Mouse (Mus musculus) megakaryocyte, embryonic 14.5 days (primary cell): ENCODE measurements around the gene Tex2. TPM values are rescaled to one million over a fixed set of nuclear protein-coding genes. Genes with fewer than 3 reads are reported as not detected.

Experiments used
- H3K27me3 ChIP-seq: replicated peaks from 2 replicates; pipeline ENCODE3; 2012; ENCODE audit warnings: inconsistent platforms
- H3K36me3 ChIP-seq: replicated peaks from 2 replicates; pipeline ENCODE3; 2012; ENCODE audit warnings: low read length, inconsistent platforms, mixed read lengths
- H3K4me1 ChIP-seq: 2 replicates; pipeline ENCODE4 v1.6.1; 2012; ENCODE audit warnings: inconsistent platforms
- H3K4me3 ChIP-seq: replicated peaks from 2 replicates; pipeline ENCODE3; 2012; ENCODE audit warnings: moderate library complexity, mild to moderate bottlenecking, inconsistent platforms
- H3K9me3 ChIP-seq: 2 replicates; pipeline ENCODE4 v1.6.1; 2012; ENCODE audit warnings: inconsistent platforms
- FLI1 ChIP-seq: IDR thresholded peaks from 2 replicates; pipeline ENCODE4 v1.6.1; 2012; ENCODE audit warnings: low read length, inconsistent platforms, mixed read lengths
- GATA1 ChIP-seq: IDR thresholded peaks from 3 replicates; pipeline ENCODE4 v1.6.1; 2012; ENCODE audit warnings: mixed read lengths, low read length, inconsistent platforms, borderline replicate concordance
- polyA plus RNA-seq: library from polyadenylated mRNA; stranded (reverse); fragments of >175 nt; gene quantifications from 2 replicates; pipeline ENCODE4 v1.2.3, GENCODE M21; 2012; ENCODE audit warnings: low replicate concordance; ENCODE audit not compliant: insufficient read depth

Tex2 gene
- polyA plus RNA-seq, 1 experiment: 7.4 TPM

- Histone ChIP-seq H3K4me1 (peaks cover 90% of the 10 kb centered on the region), H3K36me3 (peaks cover 5% of the 10 kb centered on the region), H3K27me3 (no peaks in the 10 kb centered on the region), H3K4me3 (no peak overlapping the region), H3K9me3 (no peaks in the 10 kb centered on the region)
- TF ChIP-seq GATA1 (no peak), FLI1 (no peak)
Measured at GRCm38 (mm10) chr11:106464681-106465544, 148.3 kb downstream of the Tex2 start.

GRCm38 (mm10) chr11:106463845-106464244 lies 149.4 kb downstream of the Tex2 start:
- Histone ChIP-seq H3K9me3 (no peaks in the 10 kb centered on the region), H3K4me1 (peaks cover 82% of the 10 kb centered on the region), H3K4me3 (peak overlapping the region; percentile 10), H3K36me3 (peaks cover 7% of the 10 kb centered on the region), H3K27me3 (no peaks in the 10 kb centered on the region)
- no peak for TF ChIP-seq GATA1
- no peak for TF ChIP-seq FLI1

GRCm38 (mm10) chr11:106462309-106462708 lies 150.9 kb downstream of the Tex2 start:
- peaks cover 79% of the 10 kb centered on the region for H3K4me1 ChIP-seq
- no peak overlapping the region for H3K4me3 ChIP-seq
- no peaks in the 10 kb centered on the region for H3K27me3 ChIP-seq
- H3K9me3 ChIP-seq: no peaks in the 10 kb centered on the region
- TF ChIP-seq GATA1 (no peak), FLI1 (no peak)
- H3K36me3 ChIP-seq: peaks cover 14% of the 10 kb centered on the region

- no peak overlapping the region for H3K4me3 ChIP-seq
- TF ChIP-seq GATA1 (no peak), FLI1 (no peak)
- no peaks in the 10 kb centered on the region for H3K9me3 ChIP-seq
- peaks cover 72% of the 10 kb centered on the region for H3K4me1 ChIP-seq
- no peaks in the 10 kb centered on the region for H3K27me3 ChIP-seq
- peaks cover 24% of the 10 kb centered on the region for H3K36me3 ChIP-seq
Measured at GRCm38 (mm10) chr11:106461145-106461932, 151.9 kb downstream of the Tex2 start.

- no peak overlapping the region for H3K4me3 ChIP-seq
- no peaks in the 10 kb centered on the region for H3K27me3 ChIP-seq
- peaks cover 30% of the 10 kb centered on the region for H3K36me3 ChIP-seq
- TF ChIP-seq GATA1: no peak
- no peak for TF ChIP-seq FLI1
- peaks cover 65% of the 10 kb centered on the region for H3K4me1 ChIP-seq
- H3K9me3 ChIP-seq: no peaks in the 10 kb centered on the region
Measured at GRCm38 (mm10) chr11:106460671-106461070, 152.6 kb downstream of the Tex2 start.

- TF ChIP-seq FLI1 (no peak), GATA1 (no peak)
- Histone ChIP-seq H3K9me3 (no peaks in the 10 kb centered on the region), H3K36me3 (peaks cover 47% of the 10 kb centered on the region), H3K27me3 (no peaks in the 10 kb centered on the region), H3K4me3 (no peak overlapping the region), H3K4me1 (peaks cover 44% of the 10 kb centered on the region)
Measured at GRCm38 (mm10) chr11:106458540-106458939, 154.7 kb downstream of the Tex2 start.

Other genes with a start within 250 kb of the Tex2 start
- not detected in 2 replicates for gene Prr29, start 248.0 kb downstream of the Tex2 start, polyA plus RNA-seq
- gene Icam2, start 225.3 kb downstream of the Tex2 start, polyA plus RNA-seq: 2.3 and 19.4 TPM in 2 replicates
- 0.86 and 3.0 TPM in 2 replicates for gene Ern1, start 125.6 kb downstream of the Tex2 start, polyA plus RNA-seq
- gene Pecam1, start 137.2 kb upstream of the Tex2 start, polyA plus RNA-seq: 1.3 and 13.6 TPM in 2 replicates
- 1.2 TPM in 1 of 2 replicates, not detected in the other for gene Milr1, start 137.8 kb upstream of the Tex2 start, polyA plus RNA-seq
- 0.62 TPM in 1 of 2 replicates, not detected in the other for gene Polg2, start 166.1 kb upstream of the Tex2 start, polyA plus RNA-seq
- 1,300 and 3,413 TPM in 2 replicates for gene Ddx5, start 175.8 kb upstream of the Tex2 start, polyA plus RNA-seq
- 2.0 TPM in 1 of 2 replicates, not detected in the other for gene Cep95, start 175.8 kb upstream of the Tex2 start, polyA plus RNA-seq